Mouse (Mus musculus) bone marrow, adult 2 months (tissue): Measurements from ENCODE around the gene Ppp4r3a.

Experiments
- CTCF ChIP-seq: fragments of 200-500 bp; IDR thresholded peaks from 2 replicates; pipeline ENCODE4 v1.5.1; 2011; ENCODE audit warnings: low read length, control low read depth; ENCODE audit not compliant: control insufficient read depth, insufficient read depth
- POLR2A ChIP-seq: fragments of 200-500 bp; IDR thresholded peaks from 2 replicates; pipeline ENCODE4 v1.6.1; 2011; ENCODE audit warnings: low read depth, mild to moderate bottlenecking, control low read depth, low read length, borderline replicate concordance; ENCODE audit not compliant: control insufficient read depth

GRCm38 (mm10) chr12:100993146-100993545 lies 90.4 kb downstream of the Ppp4r3a start:
- TF ChIP-seq POLR2A: no peak
- no peak for TF ChIP-seq CTCF
